Mouse (Mus musculus) midbrain, embryonic 10.5 days (tissue): ENCODE data around the gene Snap91. TPM values are rescaled to one million over a fixed set of nuclear protein-coding genes. Genes with fewer than 3 reads are reported as not detected.

ENCODE experiments used
- DNase-seq: peaks from one replicate; pipeline ENCODE4 v3.0.0-alpha.2; 2017; ENCODE audit warnings: low spot score
- H3K27ac ChIP-seq: fragments of 300-500 bp; sonication (generic); replicated peaks from 2 replicates; pipeline ENCODE4 v1.5.1; 2016; ENCODE audit warnings: mild to moderate bottlenecking
- H3K27me3 ChIP-seq: fragments of 300-500 bp; sonication (generic); 2 replicates; pipeline ENCODE4 v1.6.1; 2016; ENCODE audit warnings: low read depth, mild to moderate bottlenecking; ENCODE audit not compliant: poor library complexity, severe bottlenecking
- H3K36me3 ChIP-seq: fragments of 300-500 bp; sonication (generic); 2 replicates; pipeline ENCODE4 v1.6.1; 2016; ENCODE audit warnings: mild to moderate bottlenecking, moderate library complexity
- H3K4me1 ChIP-seq: fragments of 300-500 bp; sonication (generic); 2 replicates; pipeline ENCODE4 v1.6.1; 2016
- H3K4me3 ChIP-seq: fragments of 300-500 bp; sonication (generic); 2 replicates; pipeline ENCODE4 v1.5.1; 2016; ENCODE audit warnings: mild to moderate bottlenecking, moderate library complexity
- H3K9me3 ChIP-seq: fragments of 300-500 bp; sonication (generic); replicated peaks from 2 replicates; pipeline ENCODE4 v1.6.1; 2016; ENCODE audit warnings: mild to moderate bottlenecking
- WGBS: fragments of 180-500 bp; shearing (Covaris S2); methylation state at CpG from one replicate; pipeline ENCODE4 v1.1.7; 2016; 5-methylcytosine and 5-hydroxymethylcytosine counted together
- polyA plus RNA-seq: library from polyadenylated mRNA; unstranded; fragments of >200 nt; fragmentation: Nextera tagmentation; extraction: Ambion mirVana; gene quantifications from 2 replicates; pipeline ENCODE4 v1.2.1, GENCODE M21; 2016

Snap91 gene
- polyA plus RNA-seq, 1 experiment from 2014 or later: 6.5 TPM

DNA sequence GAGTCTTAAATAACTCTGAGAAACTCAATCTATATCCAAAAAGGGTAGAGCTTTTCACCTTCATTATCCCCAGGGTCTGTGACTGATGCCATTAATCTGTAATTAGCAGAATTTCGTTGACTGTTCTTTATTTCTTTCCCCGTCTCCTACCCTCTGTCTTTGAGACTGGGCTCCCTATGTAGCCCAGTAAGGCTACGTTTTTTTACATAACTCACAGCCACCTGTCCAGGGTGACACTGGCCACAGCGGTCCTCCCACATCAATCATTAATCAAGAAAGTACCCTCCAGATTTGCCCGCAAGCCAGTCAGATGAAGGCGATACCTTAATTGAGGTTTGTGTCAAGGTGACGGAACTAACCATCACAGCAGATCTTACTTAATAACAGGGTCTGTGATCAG, 81.4 kb downstream of the Snap91 start:
- Histone ChIP-seq H3K36me3 (no peaks in the 10 kb centered on the region), H3K4me1 (no peaks in the 10 kb centered on the region), H3K9me3 (no peaks in the 10 kb centered on the region), H3K27me3 (no peaks in the 10 kb centered on the region), H3K27ac (no peak overlapping the region), H3K4me3 (no peak overlapping the region)
- 90% methylated on average over 7 of the region's 7 CpGs for WGBS
- no peak for DNase-seq

DNA sequence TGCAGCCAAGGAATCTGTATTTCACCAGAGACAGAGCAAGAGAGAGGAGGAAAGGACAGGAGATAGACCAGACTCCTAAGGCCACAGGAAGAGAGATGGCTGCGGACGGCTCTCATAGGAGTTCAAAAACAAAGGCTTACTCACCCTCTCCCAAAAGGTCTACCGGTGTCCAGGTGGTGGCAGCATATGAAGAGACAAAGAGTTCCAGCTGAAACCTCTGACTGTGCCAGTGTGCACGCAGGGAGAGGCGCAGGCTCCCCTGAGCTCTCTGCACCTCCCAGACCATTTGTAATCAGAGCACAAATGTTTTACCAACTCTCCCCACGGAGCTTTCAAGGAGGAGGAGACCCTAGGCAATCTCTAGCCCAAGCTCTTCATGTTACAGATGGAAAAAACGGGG, 81.8 kb downstream of the Snap91 start:
- Histone ChIP-seq H3K9me3 (no peaks in the 10 kb centered on the region), H3K4me3 (no peak overlapping the region), H3K27me3 (no peaks in the 10 kb centered on the region), H3K4me1 (no peaks in the 10 kb centered on the region), H3K36me3 (no peaks in the 10 kb centered on the region), H3K27ac (no peak overlapping the region)
- WGBS: 49% methylated on average over 7 of the region's 7 CpGs
- no peak for DNase-seq

DNA sequence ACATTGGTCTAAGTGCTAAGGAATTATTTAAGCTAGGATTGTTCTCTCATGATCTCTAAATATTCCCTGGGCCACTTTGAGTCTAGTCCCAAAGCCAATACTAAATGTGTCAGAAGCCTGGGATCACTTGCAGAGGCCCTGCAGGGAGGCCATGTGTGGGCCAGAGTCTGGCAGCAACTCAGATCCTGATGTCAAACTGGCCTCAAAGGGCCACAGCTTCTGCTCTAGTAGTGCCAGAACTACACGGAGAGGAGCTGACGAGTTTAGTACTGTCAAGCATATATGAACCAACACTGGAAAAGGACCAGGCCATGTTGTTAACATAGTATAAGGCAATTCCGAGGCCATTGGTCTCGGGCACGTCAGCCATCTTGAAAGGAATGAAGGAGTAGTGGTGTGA, 82.3 kb downstream of the Snap91 start:
- no peaks in the 10 kb centered on the region for H3K9me3 ChIP-seq
- no peaks in the 10 kb centered on the region for H3K36me3 ChIP-seq
- no peak overlapping the region for H3K27ac ChIP-seq
- DNase-seq: no peak
- H3K4me1 ChIP-seq: no peaks in the 10 kb centered on the region
- no peaks in the 10 kb centered on the region for H3K27me3 ChIP-seq
- no peak overlapping the region for H3K4me3 ChIP-seq
- WGBS: 95% methylated on average over 5 of the region's 5 CpGs

DNA sequence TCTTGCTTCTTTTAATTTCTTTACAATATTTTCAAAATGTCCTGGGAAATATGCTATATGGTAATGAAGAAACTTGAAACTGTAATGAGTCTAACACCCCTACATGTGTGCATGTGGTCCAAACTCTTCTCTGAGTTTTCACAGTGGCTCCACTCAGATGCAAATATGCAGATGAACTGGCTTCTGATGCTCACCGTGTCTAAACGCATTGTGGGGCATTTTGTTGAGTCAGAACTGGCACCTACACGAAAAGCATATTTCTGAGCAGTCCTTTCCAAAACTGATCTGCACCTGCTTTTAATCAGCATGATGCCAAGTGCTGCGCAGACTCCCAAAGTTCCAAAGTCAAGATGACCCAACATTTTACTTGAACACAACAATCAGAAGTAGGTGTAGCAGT, 82.9 kb downstream of the Snap91 start:
- no peaks in the 10 kb centered on the region for H3K4me1 ChIP-seq
- H3K4me3 ChIP-seq: no peak overlapping the region
- WGBS: 93% methylated on average over 4 of the region's 4 CpGs
- H3K36me3 ChIP-seq: no peaks in the 10 kb centered on the region
- no peaks in the 10 kb centered on the region for H3K9me3 ChIP-seq
- H3K27me3 ChIP-seq: no peaks in the 10 kb centered on the region
- no peak for DNase-seq
- H3K27ac ChIP-seq: no peak overlapping the region

DNA sequence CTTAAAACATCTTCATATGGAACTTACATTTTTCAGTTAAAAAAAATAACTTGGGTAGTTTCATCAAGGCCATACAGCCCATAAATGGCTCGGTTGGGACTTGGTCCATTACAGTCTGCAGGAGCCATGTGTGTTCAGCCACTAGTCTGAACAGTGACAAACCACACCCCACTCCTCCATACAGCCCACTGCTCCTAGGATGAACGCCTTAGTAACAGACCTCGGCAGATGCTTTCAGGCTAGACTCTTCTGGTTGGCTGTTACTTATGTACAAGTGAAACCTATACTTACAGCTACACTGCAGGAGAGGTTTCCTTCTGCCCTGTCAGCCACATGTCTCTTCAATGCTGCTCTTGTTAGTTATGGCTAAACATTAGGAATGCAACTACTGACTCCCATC, 85.2 kb downstream of the Snap91 start:
- Histone ChIP-seq H3K27ac (no peak overlapping the region), H3K9me3 (no peaks in the 10 kb centered on the region), H3K27me3 (no peaks in the 10 kb centered on the region), H3K4me1 (no peaks in the 10 kb centered on the region), H3K4me3 (no peak overlapping the region), H3K36me3 (no peaks in the 10 kb centered on the region)
- DNase-seq: no peak
- WGBS: 80% methylated on average over 3 of the region's 3 CpGs

DNA sequence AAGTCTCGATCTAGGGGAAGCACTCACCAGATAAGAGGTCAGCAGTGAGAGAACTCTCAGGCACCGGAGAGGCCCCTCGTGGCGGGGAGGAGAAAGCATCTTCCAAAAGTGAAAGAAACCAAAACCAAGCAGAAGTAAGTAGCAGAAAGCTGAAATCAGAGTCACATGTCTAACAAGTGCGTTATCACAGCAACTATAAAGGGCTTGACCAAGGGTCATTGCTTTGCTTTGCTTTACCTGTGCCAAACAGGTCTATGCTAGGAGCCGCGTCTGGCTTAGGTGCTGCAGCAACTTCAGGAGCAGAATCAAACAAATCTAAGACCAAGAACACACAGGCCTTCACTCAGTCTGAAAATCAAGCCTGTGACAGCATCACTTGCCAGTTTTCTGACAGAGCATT, 88.5 kb downstream of the Snap91 start:
- no peak overlapping the region for H3K27ac ChIP-seq
- H3K27me3 ChIP-seq: no peaks in the 10 kb centered on the region
- no peak overlapping the region for H3K4me3 ChIP-seq
- H3K9me3 ChIP-seq: no peaks in the 10 kb centered on the region
- no peaks in the 10 kb centered on the region for H3K4me1 ChIP-seq
- 86% methylated on average over 7 of the region's 7 CpGs for WGBS
- no peaks in the 10 kb centered on the region for H3K36me3 ChIP-seq
- DNase-seq: no peak

DNA sequence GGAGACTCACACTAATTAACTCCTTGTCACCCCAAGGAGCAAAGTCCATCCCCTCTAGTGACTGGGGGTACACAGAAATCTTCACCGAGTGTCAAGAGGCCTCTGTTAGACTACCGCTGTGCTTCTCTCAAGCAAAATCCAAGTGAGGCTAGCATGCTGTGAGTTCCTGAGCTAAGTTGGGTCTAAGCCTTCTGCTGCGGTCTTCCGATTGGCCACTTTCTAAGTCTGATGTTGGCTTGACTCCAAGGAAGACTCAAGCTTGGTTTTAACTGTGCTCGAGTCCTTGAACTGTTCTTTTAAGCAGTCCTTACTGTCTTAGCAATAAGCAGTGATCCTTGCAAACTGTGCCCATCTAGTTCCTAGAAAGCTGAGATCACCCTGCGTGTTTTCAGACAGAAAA, 91.3 kb downstream of the Snap91 start:
- DNase-seq: no peak
- Histone ChIP-seq H3K9me3 (no peaks in the 10 kb centered on the region), H3K27me3 (no peaks in the 10 kb centered on the region), H3K27ac (no peak overlapping the region), H3K4me1 (no peaks in the 10 kb centered on the region), H3K36me3 (no peaks in the 10 kb centered on the region), H3K4me3 (no peak overlapping the region)
- 88% methylated on average over 6 of the region's 6 CpGs for WGBS

DNA sequence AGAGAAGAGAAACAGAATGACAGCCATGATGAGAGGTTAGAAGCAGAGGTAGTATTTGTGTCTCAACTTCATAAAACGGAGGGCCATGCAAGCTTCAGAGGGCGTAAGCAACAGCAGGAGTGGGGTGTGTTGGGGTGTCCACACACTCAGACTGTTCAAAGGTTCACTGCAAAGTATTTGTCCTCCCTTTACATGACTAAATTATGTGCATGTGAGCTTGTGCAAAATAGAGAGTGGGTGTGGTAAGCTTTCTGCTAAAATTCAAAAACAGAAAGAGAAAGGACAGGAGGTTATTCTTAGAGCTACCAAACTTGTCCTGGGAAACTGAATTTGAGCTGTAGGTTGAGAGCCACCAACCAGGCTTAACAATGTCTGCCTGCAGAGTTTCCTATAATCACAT, 97.6 kb downstream of the Snap91 start:
- Histone ChIP-seq H3K27ac (no peak overlapping the region), H3K27me3 (no peaks in the 10 kb centered on the region), H3K9me3 (no peaks in the 10 kb centered on the region), H3K36me3 (no peaks in the 10 kb centered on the region), H3K4me3 (no peak overlapping the region), H3K4me1 (no peaks in the 10 kb centered on the region)
- WGBS: 90% methylated on average over 2 of the region's 2 CpGs
- no peak for DNase-seq

DNA sequence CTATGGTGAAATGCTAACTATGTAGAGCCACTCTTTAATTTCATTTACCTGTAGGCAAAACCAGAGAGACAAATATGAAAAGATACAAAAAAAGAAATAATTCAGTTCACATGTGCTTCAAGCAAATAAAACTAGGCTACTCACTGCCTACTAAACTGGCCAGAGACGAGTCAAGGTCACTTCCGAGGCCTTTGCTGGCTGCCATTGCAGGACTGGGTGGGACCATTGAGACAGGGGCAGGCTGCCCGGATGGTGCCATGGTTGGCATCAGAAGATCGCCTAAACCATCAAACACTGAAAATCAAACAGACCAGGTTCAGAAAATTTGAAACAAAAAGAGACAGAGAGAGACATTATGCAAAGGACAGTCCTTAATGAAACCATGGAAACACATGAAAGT, 99.0 kb downstream of the Snap91 start:
- no peak for DNase-seq
- WGBS: 93% methylated on average over 4 of the region's 4 CpGs
- no peaks in the 10 kb centered on the region for H3K4me1 ChIP-seq
- H3K27ac ChIP-seq: no peak overlapping the region
- H3K27me3 ChIP-seq: no peaks in the 10 kb centered on the region
- no peaks in the 10 kb centered on the region for H3K36me3 ChIP-seq
- H3K9me3 ChIP-seq: no peaks in the 10 kb centered on the region
- no peak overlapping the region for H3K4me3 ChIP-seq

DNA sequence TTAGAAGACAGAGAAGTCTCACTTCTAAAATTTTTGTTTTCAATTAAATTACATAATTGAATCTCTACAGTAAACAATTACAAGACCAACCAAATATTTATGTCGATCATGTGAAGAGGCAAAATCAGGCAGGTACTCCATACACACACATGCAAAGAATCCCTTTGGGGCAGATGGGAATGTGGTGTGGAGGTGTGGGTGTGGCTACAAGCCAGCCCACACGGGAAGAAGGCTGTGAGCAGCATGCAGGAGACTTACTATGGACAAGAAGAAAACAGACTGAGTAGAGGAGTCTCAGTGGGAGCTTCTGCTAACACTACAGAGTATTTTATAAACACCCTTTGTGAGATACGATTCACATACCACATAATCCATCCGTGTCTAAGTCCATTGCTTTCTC, 102.2 kb downstream of the Snap91 start:
- Histone ChIP-seq H3K36me3 (0 out of 2 replicates have a peak, but pooled peaks cover 2% of the 10 kb centered on the region), H3K9me3 (no peaks in the 10 kb centered on the region), H3K27me3 (no peaks in the 10 kb centered on the region), H3K4me1 (no peaks in the 10 kb centered on the region), H3K27ac (no peak overlapping the region), H3K4me3 (no peak overlapping the region)
- 75% methylated on average over 4 of the region's 4 CpGs for WGBS
- no peak for DNase-seq

DNA sequence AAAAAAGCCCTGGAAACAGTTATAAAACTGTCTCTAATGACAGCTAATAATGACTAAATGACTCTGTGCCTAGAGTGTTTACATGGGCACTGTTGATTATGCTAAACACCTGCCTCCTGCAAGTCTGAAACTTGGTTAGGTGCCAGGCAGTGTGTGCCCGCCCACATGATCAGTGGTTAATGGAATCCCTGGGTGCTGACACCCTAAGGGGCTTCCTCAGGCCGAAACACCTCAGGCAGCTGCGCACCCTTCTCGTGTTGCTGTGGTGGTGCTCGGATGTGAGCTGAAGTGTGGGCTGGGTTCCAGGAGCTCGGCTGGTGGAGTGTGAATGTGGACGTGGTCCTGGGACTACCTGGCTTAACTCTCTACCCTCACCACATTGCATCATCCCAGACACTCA, 103.1 kb downstream of the Snap91 start:
- Histone ChIP-seq H3K36me3 (0 out of 2 replicates have a peak, but pooled peaks cover 2% of the 10 kb centered on the region), H3K27me3 (no peaks in the 10 kb centered on the region), H3K9me3 (no peaks in the 10 kb centered on the region), H3K4me1 (no peaks in the 10 kb centered on the region), H3K27ac (no peak overlapping the region), H3K4me3 (no peak overlapping the region)
- 82% methylated on average over 7 of the region's 7 CpGs for WGBS
- no peak for DNase-seq

DNA sequence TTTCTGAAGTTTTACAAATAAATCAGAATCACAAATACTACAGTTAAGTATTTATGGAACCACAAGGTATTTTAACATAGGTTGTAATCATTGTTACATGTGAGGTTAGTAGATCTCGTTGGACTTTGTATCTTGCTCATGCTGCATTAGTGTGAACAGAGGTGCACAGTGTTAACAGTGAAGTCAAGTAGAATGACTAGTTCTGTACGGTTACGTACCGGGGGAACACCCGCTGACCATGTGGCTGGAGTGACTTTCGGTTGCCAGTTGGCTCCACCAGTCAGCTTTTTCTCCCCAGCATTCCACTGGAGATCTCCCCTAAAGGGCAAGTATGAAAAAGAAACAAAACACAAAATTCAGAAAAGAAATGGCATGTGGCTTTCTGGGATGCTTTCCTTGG, 105.1 kb downstream of the Snap91 start:
- Histone ChIP-seq H3K4me3 (no peak overlapping the region), H3K27ac (no peak overlapping the region), H3K36me3 (0 out of 2 replicates have a peak, but pooled peaks cover 2% of the 10 kb centered on the region), H3K4me1 (no peaks in the 10 kb centered on the region), H3K9me3 (no peaks in the 10 kb centered on the region), H3K27me3 (no peaks in the 10 kb centered on the region)
- DNase-seq: no peak
- 95% methylated on average over 6 of the region's 6 CpGs for WGBS

DNA sequence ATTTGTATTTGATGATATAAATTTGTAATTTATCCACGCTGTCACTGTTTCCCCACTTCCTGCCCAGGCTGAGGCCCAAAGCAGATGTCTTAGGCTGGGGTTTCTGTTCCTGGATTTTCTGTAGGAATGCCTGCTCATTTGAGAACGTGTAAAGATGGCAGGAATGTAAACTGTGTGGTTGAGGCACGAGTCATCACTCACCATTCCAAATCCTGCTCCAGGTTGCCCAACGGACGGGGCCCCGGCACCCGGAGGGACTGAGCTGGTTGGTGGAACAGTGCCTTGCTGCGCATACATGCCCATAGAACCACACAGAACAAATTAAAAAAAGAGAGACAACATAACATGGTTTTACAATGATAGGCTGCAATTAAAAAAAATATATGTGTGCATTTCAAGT, 106.5 kb downstream of the Snap91 start:
- Histone ChIP-seq H3K4me3 (no peak overlapping the region), H3K9me3 (no peaks in the 10 kb centered on the region), H3K4me1 (no peaks in the 10 kb centered on the region), H3K36me3 (0 out of 2 replicates have a peak, but pooled peaks cover 2% of the 10 kb centered on the region), H3K27ac (no peak overlapping the region), H3K27me3 (no peaks in the 10 kb centered on the region)
- WGBS: 87% methylated on average over 8 of the region's 8 CpGs
- no peak for DNase-seq

DNA sequence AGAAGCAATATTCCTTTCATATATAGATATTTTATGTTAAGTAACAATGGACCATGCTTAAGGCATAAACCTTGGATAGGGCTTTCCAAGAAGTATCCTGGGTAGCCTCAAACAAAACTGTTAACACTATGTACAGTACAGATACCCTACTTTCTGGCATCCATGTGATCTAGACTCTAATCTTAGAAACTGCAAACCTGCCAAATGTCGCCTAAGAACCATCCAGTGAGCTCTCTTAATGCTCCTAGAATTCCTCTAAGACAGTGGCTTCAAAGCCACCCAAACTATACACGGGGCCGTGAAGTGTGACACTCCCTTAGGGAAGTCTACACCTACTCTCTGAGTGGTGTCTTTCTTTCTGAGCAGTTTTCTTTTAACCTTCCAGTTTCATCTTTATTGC, 107.6 kb downstream of the Snap91 start:
- no peaks in the 10 kb centered on the region for H3K27me3 ChIP-seq
- no peak overlapping the region for H3K27ac ChIP-seq
- WGBS: 82% methylated on average over 3 of the region's 3 CpGs
- no peak for DNase-seq
- 0 out of 2 replicates have a peak, but pooled peaks cover 2% of the 10 kb centered on the region for H3K36me3 ChIP-seq
- H3K9me3 ChIP-seq: no peaks in the 10 kb centered on the region
- H3K4me3 ChIP-seq: no peak overlapping the region
- no peaks in the 10 kb centered on the region for H3K4me1 ChIP-seq
